Mouse (Mus musculus) cerebellum, adult 2 months (tissue): ENCODE data around the gene Plekhg4. TPM values are rescaled to one million over a fixed set of nuclear protein-coding genes. Genes with fewer than 3 reads are reported as not detected.

Experiments used
- DNase-seq, 2 experiments: peaks; one replicate each; pipeline ENCODE4 v3.0.0; 2021
- H3K27ac ChIP-seq: fragments of 200-500 bp; 2 replicates; pipeline ENCODE4 v1.5.1; 2012; ENCODE audit warnings: low read length, control low read depth, inconsistent platforms; ENCODE audit not compliant: insufficient read depth
- H3K27me3 ChIP-seq: fragments of 200-500 bp; 2 replicates; pipeline ENCODE4 v1.6.1; 2012; ENCODE audit warnings: inconsistent platforms, mild to moderate bottlenecking, low read length, moderate library complexity; ENCODE audit not compliant: control insufficient read depth, insufficient read depth
- H3K4me1 ChIP-seq: fragments of 200-500 bp; 2 replicates; pipeline ENCODE4 v1.6.1; 2011; ENCODE audit warnings: low read length; ENCODE audit not compliant: control insufficient read depth, insufficient read depth
- H3K4me3 ChIP-seq: fragments of 200-500 bp; replicated peaks from 2 replicates; pipeline ENCODE3; 2011; ENCODE audit warnings: mild to moderate bottlenecking, low read depth, low read length, control low read depth; ENCODE audit not compliant: insufficient read depth
- CTCF ChIP-seq: fragments of 200-500 bp; IDR thresholded peaks from 2 replicates; pipeline ENCODE4 v1.5.1; 2011; ENCODE audit warnings: low read depth, mild to moderate bottlenecking, control low read depth, low read length, moderate library complexity, borderline replicate concordance; ENCODE audit not compliant: insufficient read depth
- POLR2A ChIP-seq: fragments of 200-500 bp; IDR thresholded peaks from 2 replicates; pipeline ENCODE4 v1.6.1; 2011; ENCODE audit warnings: low read length, control low read depth, borderline replicate concordance; ENCODE audit not compliant: insufficient read depth
- WGBS: fragments of 180-500 bp; shearing (Covaris S2); methylation state at CpG from one replicate; pipeline ENCODE4 v1.1.7; 2018; 5-methylcytosine and 5-hydroxymethylcytosine counted together
- polyA plus RNA-seq: library from polyadenylated mRNA; depleted of rRNA; stranded (reverse); fragments of >200 nt; gene quantifications from 2 replicates; pipeline ENCODE4 v1.2.3, GENCODE M21; 2012

The Plekhg4 gene
- polyA plus RNA-seq, 1 experiment = 11.0 TPM

GRCm38 (mm10) chr8:105400016-105400415 lies 26.9 kb downstream of the Plekhg4 start:
- Histone ChIP-seq H3K4me3 (no peak overlapping the region), H3K4me1 (peaks cover 3% of the 10 kb centered on the region; the same call in 1 of the 2 replicates), H3K27me3 (no peaks in the 10 kb centered on the region), H3K27ac (no peak overlapping the region)
- TF ChIP-seq CTCF (no peak), POLR2A (no peak)
- WGBS = 68% methylated on average over 5 of the region's 5 CpGs
- no peak for DNase-seq

DNA sequence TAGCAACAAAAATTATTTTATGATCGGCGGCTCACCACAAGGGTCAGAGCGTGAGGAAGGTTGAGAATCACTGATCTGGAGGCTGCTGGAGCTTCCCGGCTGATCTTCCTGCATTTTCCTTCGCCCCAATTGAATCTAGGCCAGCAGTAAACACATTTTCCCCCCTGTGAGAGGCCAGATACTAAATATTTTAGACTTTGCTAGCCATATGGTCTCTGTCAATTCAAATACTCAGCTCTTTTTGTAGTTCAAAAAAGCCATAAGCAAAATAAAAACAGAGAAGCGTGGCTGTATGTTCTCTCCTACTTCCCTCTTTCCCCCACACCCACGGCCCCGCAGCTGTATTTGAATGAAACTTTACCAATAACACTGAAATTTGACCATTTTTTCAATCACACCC lies 30.4 kb downstream of the Plekhg4 start:
- DNase-seq = peak in 1 of 2 experiments; percentile 46
- Histone ChIP-seq H3K4me1 (peaks cover 3% of the 10 kb centered on the region; the same call in 1 of the 2 replicates), H3K4me3 (no peak overlapping the region), H3K27ac (0 out of 2 replicates have a peak overlapping the region, but pooled peaks have one; percentile 11), H3K27me3 (no peaks in the 10 kb centered on the region)
- WGBS = 39% methylated on average over 8 of the region's 8 CpGs
- TF ChIP-seq POLR2A = no peak
- TF ChIP-seq CTCF = no peak

DNA sequence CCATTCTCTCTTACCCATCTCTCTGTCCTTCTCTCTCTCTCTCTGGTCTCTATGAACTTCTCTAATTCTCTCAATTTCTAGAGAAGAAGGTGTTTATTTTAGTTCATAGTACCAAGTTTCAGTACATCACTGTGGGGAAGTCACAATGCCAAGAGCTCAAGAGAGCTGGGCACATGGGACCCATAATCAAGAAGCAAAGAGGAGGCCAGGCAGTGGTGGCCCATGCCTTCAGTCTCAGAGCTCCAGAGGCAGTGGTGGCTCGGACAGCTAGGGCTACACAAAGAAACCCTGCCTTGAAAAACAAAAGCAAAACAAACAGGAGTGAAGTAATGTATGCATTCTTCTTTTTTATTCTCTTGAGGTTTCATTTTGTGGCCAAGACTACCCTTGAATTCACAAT lies 31.4 kb downstream of the Plekhg4 start:
- H3K4me1 ChIP-seq = peaks cover 3% of the 10 kb centered on the region; the same call in 1 of the 2 replicates
- no peak overlapping the region for H3K27ac ChIP-seq
- no peak for DNase-seq
- WGBS = 86% methylated on average over 1 of the region's 1 CpGs
- no peaks in the 10 kb centered on the region for H3K27me3 ChIP-seq
- TF ChIP-seq CTCF = no peak
- TF ChIP-seq POLR2A = no peak
- H3K4me3 ChIP-seq = no peak overlapping the region

GRCm38 (mm10) chr8:105406416-105406815 lies 33.3 kb downstream of the Plekhg4 start:
- WGBS = 67% methylated on average over 10 of the region's 10 CpGs
- DNase-seq = no peak

DNA sequence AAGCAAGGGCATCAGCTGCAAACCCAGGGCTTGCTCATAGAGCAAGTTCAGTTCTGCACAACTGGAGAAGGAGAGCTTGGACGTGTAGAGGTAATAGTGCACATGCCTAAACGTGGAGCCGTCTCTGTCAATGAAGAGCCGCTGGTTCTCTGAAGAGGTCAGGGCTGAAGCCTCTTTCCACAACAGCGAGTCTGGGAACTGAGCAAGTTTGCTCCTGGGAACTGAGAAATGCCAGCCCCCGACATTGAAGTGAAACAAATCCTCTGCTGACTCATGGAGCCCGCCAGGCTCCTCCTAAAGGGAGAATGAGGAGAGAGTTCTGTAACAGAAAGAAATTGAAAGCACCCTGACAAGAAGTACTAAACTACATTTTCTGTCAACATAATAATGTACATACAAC lies 35.3 kb downstream of the Plekhg4 start:
- TF ChIP-seq CTCF (no peak), POLR2A (no peak)
- WGBS = 72% methylated on average over 7 of the region's 7 CpGs
- no peaks in the 10 kb centered on the region; the same call in 1 of the 2 replicates for H3K4me1 ChIP-seq
- no peak for DNase-seq
- no peaks in the 10 kb centered on the region for H3K27me3 ChIP-seq
- H3K27ac ChIP-seq = no peak overlapping the region
- H3K4me3 ChIP-seq = no peak overlapping the region

More at GRCm38 (mm10) chr8:105406416-105406815, 33.3 kb downstream of the Plekhg4 start:
- H3K4me1 ChIP-seq = peaks cover 3% of the 10 kb centered on the region; the same call in 1 of the 2 replicates
- no peak for TF ChIP-seq CTCF
- no peaks in the 10 kb centered on the region for H3K27me3 ChIP-seq
- H3K4me3 ChIP-seq = no peak overlapping the region
- H3K27ac ChIP-seq = no peak overlapping the region

DNA sequence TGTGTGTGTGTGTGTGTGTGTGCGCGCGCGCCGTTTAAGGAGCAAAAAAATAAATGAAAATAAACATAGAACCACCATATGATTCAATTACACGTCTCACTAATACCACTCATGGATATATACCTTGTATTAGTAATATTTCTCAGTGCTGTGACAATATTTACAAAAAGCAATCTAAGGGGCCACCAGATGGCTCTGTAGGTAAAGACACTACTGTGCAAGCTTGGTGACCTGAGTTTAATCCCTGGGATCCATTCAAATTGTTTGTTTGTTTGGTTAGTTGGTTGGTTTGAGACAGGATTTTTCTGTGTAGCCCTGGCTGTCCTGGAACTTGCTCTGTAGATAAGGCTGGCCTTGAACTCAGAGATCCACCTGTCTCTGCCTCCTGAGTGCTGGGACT lies 36.9 kb downstream of the Plekhg4 start:
- no peak overlapping the region for H3K4me3 ChIP-seq
- DNase-seq = no peak
- TF ChIP-seq CTCF = 0 out of 2 replicates have a peak, but pooled peaks have one; percentile 6
- no peak for TF ChIP-seq POLR2A
- H3K4me1 ChIP-seq = peaks cover 4% of the 10 kb centered on the region; the same call in 1 of the 2 replicates
- no peaks in the 10 kb centered on the region for H3K27me3 ChIP-seq
- no peak overlapping the region for H3K27ac ChIP-seq
- WGBS = 93% methylated on average over 6 of the region's 6 CpGs

GRCm38 (mm10) chr8:105413391-105413790 lies 40.3 kb downstream of the Plekhg4 start, which contains the start of the genes Kctd19 and Lrrc36:
Gene Kctd19 (minus strand): TSS chr8:105413502.
Gene Lrrc36 (plus strand): TSS chr8:105413571.
- TF ChIP-seq CTCF (peak; percentile 39; the same call in 1 of the 2 replicates), POLR2A (no peak)
- DNase-seq = peak; percentile 60 to 67
- peaks cover 4% of the 10 kb centered on the region; the same call in 1 of the 2 replicates for H3K4me1 ChIP-seq
- no peaks in the 10 kb centered on the region for H3K27me3 ChIP-seq
- WGBS = 3% methylated on average over 34 of the region's 34 CpGs
- H3K27ac ChIP-seq = no peak within 1 kb of the TSS
- peak within 1 kb of the TSS; percentile 51 for H3K4me3 ChIP-seq

DNA sequence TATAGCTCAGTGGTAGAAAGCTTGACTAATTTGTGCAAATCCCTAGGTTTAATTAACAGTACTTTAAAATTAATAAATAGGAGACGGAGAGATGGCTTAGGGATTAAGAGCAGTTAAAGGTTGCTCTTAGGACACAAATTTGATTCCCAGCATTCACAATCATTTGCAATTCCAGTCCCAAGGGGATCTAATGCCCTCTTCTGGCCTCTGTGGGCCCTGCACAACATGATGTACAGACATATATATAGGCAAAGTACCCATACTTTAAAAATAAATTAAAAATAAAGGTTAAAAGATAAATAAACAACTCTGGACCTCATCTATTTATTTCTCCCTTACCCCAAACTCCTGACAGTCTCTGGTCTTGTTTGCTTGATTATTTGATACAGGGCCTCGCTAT lies 45.9 kb downstream of the Plekhg4 start:
- Histone ChIP-seq H3K4me1 (peaks cover 3% of the 10 kb centered on the region; the same call in 1 of the 2 replicates), H3K4me3 (no peak overlapping the region), H3K27ac (no peak overlapping the region), H3K27me3 (no peaks in the 10 kb centered on the region)
- TF ChIP-seq POLR2A (no peak), CTCF (no peak)
- DNase-seq = no peak
- WGBS = 95% methylated on average over 2 of the region's 2 CpGs

DNA sequence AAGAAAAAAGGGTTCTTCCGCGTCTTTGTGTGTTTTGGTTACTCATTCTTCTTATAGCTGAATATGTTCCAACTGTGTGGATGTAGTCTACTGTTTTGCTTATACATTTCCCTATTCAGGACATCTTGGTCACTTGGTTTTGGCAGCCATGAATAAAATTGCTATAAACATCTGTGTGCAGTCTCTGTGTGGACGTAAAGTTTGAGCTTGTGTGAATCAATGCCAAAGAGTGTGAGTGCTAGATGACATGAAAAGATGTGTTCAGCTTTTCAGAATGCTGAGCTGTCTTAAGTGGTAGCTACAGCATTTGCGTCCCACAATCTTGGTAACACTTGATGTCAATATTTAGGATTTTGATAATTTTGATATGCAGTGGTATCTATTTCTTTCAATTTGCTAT lies 46.7 kb downstream of the Plekhg4 start:
- WGBS = 93% methylated on average over 4 of the region's 4 CpGs
- DNase-seq = no peak
- TF ChIP-seq CTCF (no peak), POLR2A (no peak)
- H3K27me3 ChIP-seq = no peaks in the 10 kb centered on the region
- H3K4me1 ChIP-seq = peaks cover 3% of the 10 kb centered on the region; the same call in 1 of the 2 replicates
- H3K27ac ChIP-seq = no peak overlapping the region
- no peak overlapping the region for H3K4me3 ChIP-seq
